Comparison of ENCODE assay signal across 22 mouse cellular contexts in the genomic region with DNA sequence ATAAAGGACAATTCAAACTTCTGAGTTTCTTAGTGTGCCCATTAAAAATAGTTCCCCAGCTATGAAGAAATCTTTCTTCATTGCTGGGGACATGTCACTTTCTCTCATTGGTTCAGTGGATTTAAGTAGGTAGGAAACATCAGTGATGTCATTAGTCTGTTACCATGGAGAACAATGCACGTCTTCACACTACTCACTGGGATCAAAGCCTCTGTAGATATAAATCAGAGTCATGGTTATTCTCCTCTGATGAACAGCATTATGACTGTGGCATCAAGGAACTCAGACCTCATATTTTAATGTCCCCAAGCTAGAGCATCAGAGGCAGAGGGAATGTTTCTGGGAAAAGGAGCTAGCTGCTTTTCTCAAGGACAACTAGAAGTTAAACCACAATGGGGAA.
DNase-seq lines count a peak whose midpoint lies in the region; ATAC-seq lines count a peak whose summit lies in the region.
"Had no signal": no experiment of that assay in that cellular context is flagged by ENCODE, and none has a peak within 500 bp of the region (broad histone marks: within the 10 kb centered on the region; RNA-seq: fewer than 3 reads in every experiment).

No protein-coding gene starts in this region.

- WGBS in neural tube, embryonic 12.5 days, result 24% methylated on average over 1 of the region's 1 CpGs
- 18% methylated on average over 1 of the region's 1 CpGs for WGBS in neural tube, embryonic 14.5 days
- WGBS in forebrain, embryonic 16.5 days, result 44% methylated on average over 1 of the region's 1 CpGs

- H3K27ac ChIP-seq in neural tube, embryonic 12.5 days, result no peak overlapping the region
- H3K27ac ChIP-seq in neural tube, embryonic 14.5 days (ENCODE audit: low read depth, low read length), result no peak overlapping the region
- no peak overlapping the region for H3K27ac ChIP-seq in forebrain, embryonic 16.5 days (ENCODE audit: low read length)
- H3K27ac ChIP-seq: embryonic facial prominence, embryonic 13.5 days; embryonic facial prominence, embryonic 15.5 days; forebrain, embryonic 10.5 days; forebrain, embryonic 12.5 days had no signal

- H3K4me1 ChIP-seq in neural tube, embryonic 12.5 days, result no peaks in the 10 kb centered on the region
- H3K4me1 ChIP-seq in neural tube, embryonic 14.5 days (ENCODE audit: control insufficient read depth, insufficient read depth, low read length), result no peaks in the 10 kb centered on the region
- no peaks in the 10 kb centered on the region for H3K4me1 ChIP-seq in forebrain, embryonic 16.5 days (replicated peaks; ENCODE audit: control insufficient read depth, insufficient read depth, low read length)
- H3K4me1 ChIP-seq: embryonic facial prominence, embryonic 13.5 days; embryonic facial prominence, embryonic 15.5 days; forebrain, embryonic 10.5 days; forebrain, embryonic 12.5 days had no signal

- H3K36me3 ChIP-seq in neural tube, embryonic 12.5 days, result no peaks in the 10 kb centered on the region
- H3K36me3 ChIP-seq in neural tube, embryonic 14.5 days (ENCODE audit: control insufficient read depth, insufficient read depth, low read length), result no peaks in the 10 kb centered on the region
- H3K36me3 ChIP-seq in forebrain, embryonic 16.5 days (ENCODE audit: control insufficient read depth, insufficient read depth), result no peaks in the 10 kb centered on the region
- H3K36me3 ChIP-seq: embryonic facial prominence, embryonic 13.5 days; embryonic facial prominence, embryonic 15.5 days; forebrain, embryonic 10.5 days; forebrain, embryonic 12.5 days had no signal

- no peak overlapping the region for H3K9ac ChIP-seq in neural tube, embryonic 12.5 days
- H3K9ac ChIP-seq in neural tube, embryonic 14.5 days (replicated peaks; ENCODE audit: low read depth, low read length), result no peak overlapping the region
- H3K9ac ChIP-seq in forebrain, embryonic 16.5 days (replicated peaks; ENCODE audit: low read depth, low read length), result no peak overlapping the region
- H3K9ac ChIP-seq: embryonic facial prominence, embryonic 13.5 days; embryonic facial prominence, embryonic 15.5 days; forebrain, embryonic 12.5 days; forebrain, postnatal 0 days had no signal

- H3K4me3 ChIP-seq in neural tube, embryonic 12.5 days, result no peak overlapping the region
- H3K4me3 ChIP-seq in neural tube, embryonic 14.5 days (ENCODE audit: low read depth, low read length), result no peak overlapping the region
- no peak overlapping the region for H3K4me3 ChIP-seq in forebrain, embryonic 16.5 days (replicated peaks; ENCODE audit: low read length)
- H3K4me3 ChIP-seq: embryonic facial prominence, embryonic 13.5 days; embryonic facial prominence, embryonic 15.5 days; erythroblast, embryonic 14.5 days; forebrain, embryonic 10.5 days; forebrain, embryonic 12.5 days had no signal

- no peak for DNase-seq in neural tube, embryonic 10.5 days (ENCODE audit: extremely low spot score, low spot score)
- peak; percentile 37 for DNase-seq in mesoderm, embryonic 11.5 days (ENCODE audit: low read depth, low spot score)
- DNase-seq: adrenal gland, adult 2 months; adrenal gland, postnatal 10 days; adrenal gland, postnatal 25 days; cerebellum, adult 11 months; cerebellum, adult 18-20 months; cerebellum, adult 8-10 months; cerebellum, adult 9-11 months; cerebellum, postnatal 14 days; cerebellum, postnatal 36 days; embryo, embryonic 11 days; forebrain, postnatal 0 days had no signal

- no peak overlapping the region for H3K4me2 ChIP-seq in neural tube, embryonic 12.5 days (replicated peaks)
- H3K4me2 ChIP-seq in neural tube, embryonic 14.5 days (ENCODE audit: low read depth, low read length), result no peak overlapping the region
- no peak overlapping the region for H3K4me2 ChIP-seq in forebrain, embryonic 16.5 days (ENCODE audit: low read length)
- H3K4me2 ChIP-seq: embryonic facial prominence, embryonic 13.5 days; embryonic facial prominence, embryonic 15.5 days; forebrain, embryonic 12.5 days had no signal

- no peaks in the 10 kb centered on the region for H3K27me3 ChIP-seq in neural tube, embryonic 12.5 days (replicated peaks)
- no peaks in the 10 kb centered on the region for H3K27me3 ChIP-seq in neural tube, embryonic 14.5 days (ENCODE audit: control insufficient read depth, insufficient read depth, low read length)
- H3K27me3 ChIP-seq in forebrain, embryonic 16.5 days (replicated peaks; ENCODE audit: control insufficient read depth, insufficient read depth, low read length), result no peaks in the 10 kb centered on the region
- H3K27me3 ChIP-seq: embryonic facial prominence, embryonic 13.5 days; embryonic facial prominence, embryonic 15.5 days; forebrain, embryonic 12.5 days had no signal

- ATAC-seq in neural tube, embryonic 12.5 days (ENCODE audit: low FRiP score, low read depth), result peak; percentile 61
- peak; percentile 61; the same call in 1 of the 2 replicates for ATAC-seq in neural tube, embryonic 14.5 days (ENCODE audit: low read depth)
- no peak for ATAC-seq in forebrain, embryonic 16.5 days
- ATAC-seq: forebrain, embryonic 14.5 days; forebrain, postnatal 0 days had no signal

- H3K9me3 ChIP-seq in neural tube, embryonic 12.5 days, result no peaks in the 10 kb centered on the region
- H3K9me3 ChIP-seq in neural tube, embryonic 14.5 days (ENCODE audit: control insufficient read depth, low read length), result no peaks in the 10 kb centered on the region
- no peaks in the 10 kb centered on the region for H3K9me3 ChIP-seq in forebrain, embryonic 16.5 days (ENCODE audit: control insufficient read depth, low read length)
- H3K9me3 ChIP-seq: embryonic facial prominence, embryonic 13.5 days; embryonic facial prominence, embryonic 15.5 days; forebrain, embryonic 10.5 days; forebrain, embryonic 12.5 days had no signal
